Mouse (Mus musculus) liver, embryonic 14.5 days (tissue): ENCODE results near the gene Mad2l2. TPM values are rescaled to one million over a fixed set of nuclear protein-coding genes. Genes with fewer than 3 reads are reported as not detected.
A peak's percentile ranks its signal among the peaks of the same experiment; 100 is the strongest.

Source experiments
- ATAC-seq: fragments of 200-750 bp; cut with Nextera tagmentation; 2 replicates; pipeline ENCODE4 v1.8.0; 2017; ENCODE audit warnings: moderate number of reproducible peaks, mild to moderate bottlenecking, moderate library complexity; ENCODE audit not compliant: insufficient read depth
- DNase-seq, 3 experiments: peaks; one replicate each; pipeline ENCODE4 v3.0.0-alpha.2; 2012 to 2013; ENCODE audit warnings: low read depth in 3 of 3, low spot score in 3 of 3
- H3K27ac ChIP-seq: fragments of 300-500 bp; sonication (generic); 2 replicates; pipeline ENCODE4 v1.5.1; 2014; ENCODE audit warnings: moderate library complexity, mild to moderate bottlenecking, control low read depth, inconsistent platforms
- H3K27me3 ChIP-seq: fragments of 300-500 bp; sonication (generic); 2 replicates; pipeline ENCODE4 v1.6.1; 2014; ENCODE audit warnings: mild to moderate bottlenecking, low read length, moderate library complexity; ENCODE audit not compliant: control insufficient read depth, insufficient read depth
- H3K36me3 ChIP-seq: fragments of 300-500 bp; sonication (generic); replicated peaks from 2 replicates; pipeline ENCODE4 v1.6.1; 2014; ENCODE audit warnings: low read depth; ENCODE audit not compliant: control insufficient read depth, insufficient read depth
- H3K4me1 ChIP-seq, 2 experiments: fragments of 200-500 bp in 1 of 2; fragments of 300-500 bp in 1 of 2; sonication (generic) in 1 of 2; replicated peaks; 2 replicates each; pipeline ENCODE4 v1.6.1; 2012 to 2014; ENCODE audit warnings: antibody characterized with exemption in 1 of 2, inconsistent platforms in 1 of 2, low read length in 1 of 2; ENCODE audit not compliant: control insufficient read depth in 2 of 2, insufficient read depth in 2 of 2
- H3K4me2 ChIP-seq: fragments of 300-500 bp; sonication (generic); 2 replicates; pipeline ENCODE4 v1.6.1; 2014; ENCODE audit warnings: low read depth, mild to moderate bottlenecking, control low read depth, moderate library complexity
- H3K4me3 ChIP-seq, 2 experiments: fragments of 200-500 bp in 1 of 2; fragments of 300-500 bp in 1 of 2; sonication (generic) in 1 of 2; 2 replicates each; pipeline ENCODE4 v1.5.1; 2012 to 2014; ENCODE audit warnings: low read depth in 2 of 2, low read length in 2 of 2, mild to moderate bottlenecking in 2 of 2, control low read depth in 1 of 2, inconsistent platforms in 1 of 2, moderate library complexity in 1 of 2; ENCODE audit not compliant: insufficient read depth in 1 of 2
- H3K9ac ChIP-seq: fragments of 300-500 bp; sonication (generic); replicated peaks from 2 replicates; pipeline ENCODE4 v1.6.1; 2014; ENCODE audit warnings: mild to moderate bottlenecking, control low read depth, moderate library complexity
- H3K9me3 ChIP-seq: fragments of 300-500 bp; sonication (generic); 2 replicates; pipeline ENCODE4 v1.6.1; 2016; ENCODE audit warnings: low read length, mixed read lengths; ENCODE audit not compliant: control insufficient read depth
- CTCF ChIP-seq: IDR thresholded peaks from 2 replicates; pipeline ENCODE4 v1.5.1; 2016; ENCODE audit warnings: antibody characterized with exemption, low read depth, control low read depth
- EP300 ChIP-seq: IDR thresholded peaks from 2 replicates; pipeline ENCODE4 v1.6.1; 2016; ENCODE audit warnings: antibody characterized with exemption, low read depth
- WGBS: fragments of 180-500 bp; shearing (Covaris S2); extraction: QIAGEN DNeasy Blood & Tissue Kit; methylation state at CpG from one replicate; pipeline ENCODE4 v1.1.7; 2014; ENCODE audit not compliant: insufficient replicate concordance; 5-methylcytosine and 5-hydroxymethylcytosine counted together
- polyA plus RNA-seq, 2 experiments: library from polyadenylated mRNA; depleted of rRNA in 1 of 2; stranded (reverse) in 1 of 2; unstranded in 1 of 2; fragments of >200 nt; fragmentation: Nextera tagmentation in 1 of 2; extraction: Ambion mirVana in 1 of 2; gene quantifications; 2 replicates each; pipeline versions ENCODE4 v1.2.1 to v1.2.3; 2012 to 2014

Gene Mad2l2
- polyA plus RNA-seq, 2 experiments, result 9.4 to 17.7 TPM

GRCm38 (mm10) chr4:148140098-148141011, 10.2 kb downstream of the Mad2l2 start:
- WGBS, result under 1% methylated on average over 65 of the region's 65 CpGs

DNA sequence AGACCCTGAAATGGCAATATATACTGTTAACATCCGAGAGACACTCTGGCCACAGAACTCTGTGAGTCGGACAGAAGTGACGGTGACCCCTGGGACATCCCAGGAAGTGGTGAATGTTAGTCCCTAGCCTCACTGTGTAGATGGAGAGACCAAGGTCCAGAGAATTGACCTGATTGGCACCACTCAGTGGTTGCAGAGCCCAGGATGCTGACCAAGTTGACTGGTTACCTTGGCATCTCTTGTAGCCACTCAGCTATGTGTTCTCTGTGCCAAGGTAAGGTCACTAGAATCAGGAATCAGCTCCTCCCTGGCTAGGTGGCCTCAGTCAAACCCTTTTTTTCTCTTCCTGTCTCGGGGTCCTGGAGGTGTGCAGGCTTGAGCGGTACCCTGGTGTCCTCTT, 13.5 kb downstream of the Mad2l2 start:
- no peaks in the 10 kb centered on the region for H3K36me3 ChIP-seq
- peaks cover 6% of the 10 kb centered on the region for H3K27me3 ChIP-seq
- no peak overlapping the region for H3K4me2 ChIP-seq
- no peak overlapping the region for H3K27ac ChIP-seq
- H3K4me3 ChIP-seq, result no peak overlapping the region
- DNase-seq (no peak), ATAC-seq (no peak)
- WGBS, result 70% methylated on average over 5 of the region's 5 CpGs
- H3K9ac ChIP-seq, result no peak overlapping the region
- H3K9me3 ChIP-seq, result no peaks in the 10 kb centered on the region
- TF ChIP-seq CTCF (no peak), EP300 (no peak)
- peaks cover 0 to 2% of the 10 kb centered on the region in 2 experiments; a peak in 3 of 4 replicates for H3K4me1 ChIP-seq

More at GRCm38 (mm10) chr4:148140098-148141011, 10.2 kb downstream of the Mad2l2 start:
- DNase-seq (peak; percentile 90 to 92 (median 91)), ATAC-seq (peak; percentile 93)
- peak; percentile 83 for TF ChIP-seq CTCF
- TF ChIP-seq EP300, result no peak
- Histone ChIP-seq H3K4me3 (peak overlapping the region; percentile 63 to 82), H3K36me3 (no peaks in the 10 kb centered on the region), H3K9ac (peak overlapping the region; percentile 65), H3K27me3 (peaks cover 12% of the 10 kb centered on the region), H3K9me3 (no peaks in the 10 kb centered on the region), H3K4me1 (peaks cover 0 to 2% of the 10 kb centered on the region in 2 experiments; a peak in 3 of 4 replicates), H3K4me2 (peak overlapping the region; percentile 89), H3K27ac (no peak overlapping the region; the same call in 1 of the 2 replicates)

GRCm38 (mm10) chr4:148147714-148148113, 17.5 kb downstream of the Mad2l2 start:
- no peak for ATAC-seq
- Histone ChIP-seq H3K27ac (no peak overlapping the region), H3K36me3 (no peaks in the 10 kb centered on the region), H3K27me3 (no peaks in the 10 kb centered on the region), H3K4me1 (peaks cover 9 to 15% of the 10 kb centered on the region in 2 experiments), H3K4me2 (no peak overlapping the region), H3K9ac (no peak overlapping the region), H3K4me3 (no peak overlapping the region), H3K9me3 (no peaks in the 10 kb centered on the region)
- no peak for DNase-seq
- TF ChIP-seq CTCF (no peak), EP300 (no peak)
- WGBS, result 44% methylated on average over 2 of the region's 2 CpGs

GRCm38 (mm10) chr4:148149540-148149939, 19.4 kb downstream of the Mad2l2 start:
- no peak overlapping the region for H3K27ac ChIP-seq
- H3K36me3 ChIP-seq, result no peaks in the 10 kb centered on the region
- no peak overlapping the region for H3K4me3 ChIP-seq
- H3K9me3 ChIP-seq, result no peaks in the 10 kb centered on the region
- DNase-seq (no peak), ATAC-seq (no peak)
- no peak overlapping the region for H3K9ac ChIP-seq
- no peak for TF ChIP-seq CTCF
- no peak for TF ChIP-seq EP300
- no peak overlapping the region for H3K4me2 ChIP-seq
- no peaks in the 10 kb centered on the region for H3K27me3 ChIP-seq
- WGBS, result 42% methylated on average over 12 of the region's 12 CpGs
- peaks cover 9 to 15% of the 10 kb centered on the region in 2 experiments for H3K4me1 ChIP-seq

DNA sequence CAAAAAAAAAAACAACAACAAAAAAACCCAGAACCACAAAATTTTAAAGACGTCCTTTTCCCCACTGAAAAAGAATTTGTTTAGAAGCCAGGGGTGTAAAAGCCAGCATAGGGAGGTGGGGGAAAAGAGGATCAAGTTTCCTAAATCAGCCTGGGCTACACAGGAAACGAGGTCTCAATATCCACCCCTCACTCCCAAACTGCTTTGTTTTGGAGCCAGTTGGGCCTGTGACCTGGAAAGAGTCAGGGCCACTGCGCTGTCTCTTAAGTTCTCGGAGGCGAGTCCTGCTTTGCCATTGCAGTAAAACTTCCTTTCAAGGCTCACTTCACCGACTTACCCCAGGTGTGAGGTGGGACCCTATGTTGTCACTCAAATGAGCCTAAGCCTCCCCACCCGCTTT, 20.1 kb downstream of the Mad2l2 start:
- ATAC-seq (no peak), DNase-seq (no peak)
- Histone ChIP-seq H3K4me1 (peaks cover 9 to 15% of the 10 kb centered on the region in 2 experiments), H3K27me3 (no peaks in the 10 kb centered on the region), H3K9me3 (no peaks in the 10 kb centered on the region), H3K36me3 (no peaks in the 10 kb centered on the region), H3K4me2 (no peak overlapping the region; the same call in 1 of the 2 replicates), H3K9ac (no peak overlapping the region; the same call in 1 of the 2 replicates), H3K4me3 (no peak overlapping the region), H3K27ac (no peak overlapping the region)
- TF ChIP-seq EP300 (no peak), CTCF (no peak)
- whole genome bisulfite sequencing, result 55% methylated on average over 7 of the region's 7 CpGs
